Mouse (Mus musculus) lung, postnatal 14 days (tissue): ENCODE results near the gene Slc35e4.
"Not testable (repeated sequence)": the region's sequence is repeated elsewhere in the genome, so short reads cannot be mapped to it uniquely, and the experiment has no call there.

Experiments used
- DNase-seq: peaks from one replicate; pipeline ENCODE4 v3.0.0; 2021

Slc35e4 gene

DNA sequence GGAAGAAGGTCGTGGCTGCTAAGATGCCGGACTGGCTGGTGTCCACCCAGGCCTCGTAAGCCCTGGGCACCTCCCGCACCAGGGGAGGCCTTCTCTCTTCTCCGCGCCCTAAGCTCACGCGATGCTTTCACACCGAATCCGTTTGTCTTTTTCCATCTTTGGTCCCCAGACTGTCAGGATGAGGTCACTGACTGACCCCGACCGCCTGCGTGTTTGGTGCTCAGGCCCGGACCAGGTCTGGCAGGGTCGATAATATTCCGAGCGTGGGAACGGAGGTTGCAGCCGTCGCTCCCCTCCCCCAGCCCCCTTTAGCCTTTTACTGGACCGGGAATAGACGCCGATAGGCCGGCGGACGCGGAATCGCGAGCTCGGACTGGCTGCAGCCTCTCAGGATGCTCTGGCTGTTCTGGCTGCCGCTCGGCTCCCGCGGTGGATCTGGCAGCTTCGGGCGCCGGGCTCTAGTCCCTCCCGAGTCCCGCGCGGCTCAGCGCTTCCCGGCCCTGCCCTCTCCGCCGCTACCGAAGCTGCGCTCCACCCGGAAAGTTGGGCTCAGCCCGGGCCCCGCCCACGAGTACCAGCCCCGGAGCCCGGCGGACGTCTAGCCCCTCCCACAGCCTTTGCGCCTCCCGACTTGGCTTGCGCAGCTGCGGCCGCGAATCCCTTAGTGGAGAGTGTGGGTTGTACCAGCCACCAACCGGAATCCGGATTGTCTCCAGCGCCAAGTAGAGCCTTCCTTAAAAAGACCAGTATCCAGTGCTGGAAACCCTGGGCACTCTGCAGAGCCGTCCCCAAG, 952 bp downstream of the Slc35e4 start:
- DNase-seq, result peak; percentile 95

GRCm38 (mm10) chr11:3912875-3913271, 1.6 kb downstream of the Slc35e4 start:
- peak; percentile 37 for DNase-seq

DNA sequence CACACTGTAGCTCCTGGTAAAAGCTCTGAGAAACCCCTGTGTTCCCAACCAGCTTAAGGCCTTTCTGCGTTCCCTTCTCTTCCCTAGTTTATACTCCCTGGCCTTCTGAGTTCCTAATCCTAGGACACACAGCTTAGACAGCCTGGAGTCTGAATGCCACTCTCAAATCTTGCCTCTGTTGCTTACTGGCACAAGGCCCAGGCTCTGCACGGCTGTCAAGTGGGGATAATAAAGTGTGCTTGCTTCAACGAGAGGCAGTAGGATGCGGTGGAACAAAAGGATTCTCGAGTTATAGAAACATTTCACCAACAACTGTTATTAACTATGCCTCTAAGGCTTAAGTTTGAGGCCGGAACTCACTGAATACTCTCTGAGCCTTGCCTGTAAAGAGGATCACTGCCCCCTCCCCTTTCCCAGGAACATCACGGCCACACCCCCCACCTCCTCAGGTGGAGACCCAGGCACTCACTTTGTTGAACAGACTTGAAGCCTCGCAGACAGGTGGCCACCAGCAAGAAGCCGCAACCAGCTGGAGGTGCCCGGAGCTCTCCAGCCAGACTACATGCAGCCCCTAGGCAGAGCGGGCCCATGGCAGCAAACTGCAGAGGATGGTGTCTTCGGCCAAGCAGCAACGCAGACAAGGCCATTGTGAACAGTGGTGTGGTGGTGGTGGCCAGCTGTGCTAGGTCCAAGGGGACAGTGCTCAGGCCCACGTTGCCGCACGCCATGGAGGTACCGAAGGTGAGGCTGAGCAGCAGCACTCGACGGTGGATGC, 2.2 kb downstream of the Slc35e4 start:
- peak; percentile 30 for DNase-seq

- not testable (repeated sequence) for DNase-seq
Observed at GRCm38 (mm10) chr11:3911440-3911839, 3.0 kb downstream of the Slc35e4 start.

- no peak for DNase-seq
Observed at GRCm38 (mm10) chr11:3910513-3911310, 3.8 kb downstream of the Slc35e4 start.

DNA sequence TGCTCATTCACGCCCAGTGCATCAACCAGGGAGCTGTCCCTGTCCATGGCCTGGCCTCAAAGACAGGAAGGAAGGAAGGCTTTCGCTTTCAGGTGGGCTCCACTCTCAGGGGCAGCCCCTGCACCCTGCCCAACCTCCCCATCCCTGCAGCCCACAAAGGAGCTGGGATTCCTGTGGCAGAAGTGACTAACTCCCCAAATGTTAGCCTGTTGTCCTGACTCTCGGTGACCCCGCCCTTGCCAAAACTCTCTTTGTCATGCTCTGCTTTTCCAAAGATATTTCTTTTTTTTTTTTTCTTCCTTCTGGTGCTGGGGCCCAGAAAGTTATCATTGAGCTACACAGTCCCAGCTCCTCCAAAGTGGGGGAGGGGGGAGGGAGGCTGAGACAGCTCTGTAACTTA, 5.2 kb downstream of the Slc35e4 start:
- DNase-seq, result no peak

- no peak for DNase-seq
Observed at GRCm38 (mm10) chr11:3905446-3905845, 9.0 kb downstream of the Slc35e4 start.

DNA sequence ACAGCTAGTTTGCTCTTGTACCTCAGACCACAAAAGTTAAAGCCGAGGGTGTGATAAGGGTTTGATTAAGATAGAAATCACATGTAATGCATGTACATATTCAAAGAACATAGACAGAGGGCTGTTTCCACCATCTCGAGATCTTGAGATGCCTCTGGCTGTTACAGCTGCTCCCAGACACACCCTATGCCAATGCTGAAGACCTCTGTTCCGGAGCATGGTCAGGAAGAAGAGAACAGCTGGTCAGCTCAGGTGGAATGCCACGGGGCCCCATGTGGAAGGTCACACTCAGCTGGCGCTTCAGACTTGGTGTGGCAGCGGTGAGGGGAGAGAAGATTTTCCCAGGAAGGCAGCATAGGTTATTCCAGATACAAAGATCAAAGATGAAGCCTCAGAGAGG, 9.8 kb downstream of the Slc35e4 start:
- no peak for DNase-seq

DNA sequence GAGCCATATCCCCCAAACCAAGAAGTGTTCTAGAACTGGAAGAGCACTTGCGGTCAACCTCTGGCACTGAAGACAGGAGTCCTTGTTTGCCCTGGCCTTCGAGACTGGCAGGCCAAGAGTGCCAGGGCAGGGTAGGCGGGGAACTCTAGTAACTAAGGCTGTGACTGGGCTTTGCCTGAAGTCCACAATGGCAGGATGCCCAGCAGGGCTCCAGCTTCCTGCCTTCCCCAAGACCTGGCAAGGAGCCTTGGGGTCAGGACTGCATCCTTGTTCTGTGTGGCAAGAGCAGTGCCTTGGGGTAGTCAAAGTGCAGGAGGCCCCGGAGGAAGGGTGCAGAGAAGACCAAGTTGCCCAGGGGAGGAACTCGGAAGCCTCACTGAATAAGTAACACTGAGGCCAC, 11.4 kb downstream of the Slc35e4 start:
- peak; percentile 87 for DNase-seq

GRCm38 (mm10) chr11:3902516-3902915, 11.9 kb downstream of the Slc35e4 start:
- no peak for DNase-seq

GRCm38 (mm10) chr11:3900296-3900695, 14.2 kb downstream of the Slc35e4 start:
- no peak for DNase-seq

DNA sequence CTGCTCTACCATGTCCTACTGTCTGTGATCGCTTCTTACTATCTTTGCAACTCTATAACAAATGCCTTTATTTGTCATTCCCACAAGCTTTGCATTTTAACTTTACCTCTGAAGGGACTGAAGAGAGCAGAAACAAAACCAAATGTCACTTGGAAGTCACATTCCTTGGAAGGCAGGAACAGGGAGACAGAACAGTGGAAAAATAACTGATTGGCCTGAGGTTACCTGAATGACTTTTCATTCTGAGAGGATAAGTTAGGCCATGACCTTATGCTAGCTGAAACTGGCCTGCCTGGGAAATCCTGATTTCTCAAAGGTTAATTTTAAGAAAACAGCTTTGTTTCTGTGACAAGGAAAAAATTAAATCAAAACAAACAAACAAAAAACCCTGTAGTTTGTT, 18.5 kb downstream of the Slc35e4 start:
- no peak for DNase-seq

DNA sequence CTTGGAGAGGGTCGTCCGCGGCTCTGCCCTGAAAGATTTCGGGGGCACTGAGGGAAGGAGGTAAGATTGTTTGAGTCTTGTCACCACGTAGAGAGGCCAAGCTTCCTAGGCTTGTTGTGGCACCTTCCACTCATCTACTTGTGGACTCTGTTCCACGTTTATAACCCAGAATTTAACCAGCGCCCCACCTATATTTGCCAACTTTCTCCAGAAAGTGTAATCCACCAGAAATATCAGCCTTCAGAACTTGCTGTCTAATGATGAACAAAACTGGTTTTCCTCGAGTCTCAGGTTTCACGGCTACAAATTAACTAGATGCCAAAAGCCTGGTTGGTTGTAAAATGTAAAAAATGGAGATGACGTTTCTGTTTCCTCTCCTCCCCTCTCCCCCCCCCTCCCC, 19.0 kb downstream of the Slc35e4 start:
- DNase-seq, result no peak

DNA sequence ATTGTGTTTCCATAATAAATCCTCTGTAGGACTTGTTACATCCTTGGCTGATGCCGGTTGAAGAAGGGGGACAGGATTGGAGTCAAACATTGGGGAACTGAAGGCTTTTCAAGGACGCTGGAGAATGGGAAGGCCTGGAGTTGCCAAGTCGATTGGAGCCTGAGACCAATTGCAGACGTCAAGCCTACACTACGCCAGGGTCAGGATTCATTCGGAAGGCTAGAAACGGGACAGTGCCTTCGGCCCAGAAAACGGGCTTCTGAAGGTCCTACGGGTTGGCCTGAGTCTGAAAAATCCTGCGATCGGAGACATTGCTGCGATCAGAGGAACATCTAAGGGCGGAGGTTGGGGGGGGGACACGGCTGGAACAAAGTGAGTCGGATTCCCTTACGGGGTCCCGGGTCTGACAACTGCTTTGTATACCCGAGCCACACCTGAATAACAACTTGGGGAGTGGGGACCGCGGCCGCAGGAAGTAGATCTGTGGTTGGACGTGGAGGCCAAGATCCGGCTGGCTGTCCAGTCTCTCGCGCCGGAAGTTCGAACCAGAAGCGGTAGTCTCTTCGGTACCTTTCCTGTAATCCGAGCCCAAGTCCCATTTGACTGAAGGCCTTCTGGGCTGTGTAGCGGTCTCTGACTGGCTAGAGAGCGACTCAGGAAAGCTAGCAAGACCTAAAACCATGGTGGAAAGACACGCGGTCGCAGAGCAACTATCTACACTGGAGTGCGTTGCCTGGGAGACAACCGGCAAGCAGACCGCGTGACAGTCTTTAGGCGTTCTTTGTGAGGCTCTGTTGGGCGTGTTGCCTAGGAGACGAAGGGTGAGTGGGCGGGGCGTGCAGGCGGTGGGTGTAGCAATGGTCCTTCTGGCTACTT, 19.8 kb downstream of the Slc35e4 start, which contains the start of the genes 4921536K21Rik and Dusp18:
Gene 4921536K21Rik (minus strand): TSS at position 693 of the 876 bp plus-strand sequence.
Gene Dusp18 (plus strand): TSS at position 835 of the 876 bp plus-strand sequence.
- peak; percentile 93 for DNase-seq

DNA sequence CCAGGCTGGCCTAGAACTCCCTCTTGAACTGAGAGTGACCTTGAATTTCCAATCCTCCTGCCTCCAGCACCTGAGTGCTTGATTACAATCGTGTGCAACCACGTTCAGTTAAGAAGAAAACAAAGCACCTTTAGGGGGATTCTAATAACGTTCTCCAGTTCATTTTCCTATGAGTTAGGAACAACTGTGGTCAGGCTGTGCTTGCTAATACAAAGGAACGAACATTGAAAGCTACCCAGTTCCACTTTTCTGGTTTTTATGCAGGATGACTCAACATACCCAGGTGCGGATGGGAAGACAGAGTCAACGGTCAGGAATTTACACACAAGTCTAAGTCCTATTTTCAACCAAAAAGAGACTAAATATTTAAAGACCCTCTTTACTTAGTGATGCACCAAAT, 20.5 kb downstream of the Slc35e4 start:
- no peak for DNase-seq

GRCm38 (mm10) chr11:3887331-3887730, 27.1 kb downstream of the Slc35e4 start:
- DNase-seq, result no peak

DNA sequence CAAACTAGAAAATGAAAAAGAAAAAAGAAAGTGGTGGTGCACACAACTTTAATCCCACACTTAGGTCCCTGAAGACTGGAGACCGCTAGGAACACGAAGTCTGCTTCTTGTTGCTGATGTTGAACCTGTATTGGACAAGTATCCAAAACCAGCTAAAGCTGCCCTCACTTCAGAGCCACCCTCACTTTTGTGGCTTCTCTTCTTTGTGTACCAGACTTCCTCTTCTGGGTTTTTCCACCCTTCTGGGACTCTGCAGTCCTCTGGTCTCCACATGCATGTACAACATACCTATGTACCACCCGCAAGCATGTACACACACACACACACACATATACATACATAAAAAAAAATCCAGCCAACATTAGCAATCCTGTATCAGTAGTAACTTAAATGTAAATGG, 30.8 kb downstream of the Slc35e4 start:
- DNase-seq, result no peak

DNA sequence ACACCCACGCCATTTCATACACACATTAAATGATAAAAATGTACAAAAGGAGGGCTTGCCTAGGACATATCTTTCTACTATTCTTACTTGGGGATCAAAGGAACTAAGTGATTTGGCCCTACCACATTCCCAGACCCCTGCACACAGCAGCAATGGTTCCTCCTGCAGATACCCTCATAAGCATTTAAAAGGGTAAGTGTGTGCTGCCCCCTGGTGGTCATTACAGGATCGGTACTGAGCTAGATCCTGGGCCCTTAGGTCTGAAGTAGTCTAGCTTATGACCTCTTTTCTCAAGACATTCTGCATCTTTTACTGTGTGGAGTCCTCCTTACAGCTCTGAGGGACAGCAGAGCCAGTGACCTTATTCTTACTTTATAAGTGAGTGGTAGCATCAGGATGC, 34.6 kb downstream of the Slc35e4 start:
- peak; percentile 86 for DNase-seq

DNA sequence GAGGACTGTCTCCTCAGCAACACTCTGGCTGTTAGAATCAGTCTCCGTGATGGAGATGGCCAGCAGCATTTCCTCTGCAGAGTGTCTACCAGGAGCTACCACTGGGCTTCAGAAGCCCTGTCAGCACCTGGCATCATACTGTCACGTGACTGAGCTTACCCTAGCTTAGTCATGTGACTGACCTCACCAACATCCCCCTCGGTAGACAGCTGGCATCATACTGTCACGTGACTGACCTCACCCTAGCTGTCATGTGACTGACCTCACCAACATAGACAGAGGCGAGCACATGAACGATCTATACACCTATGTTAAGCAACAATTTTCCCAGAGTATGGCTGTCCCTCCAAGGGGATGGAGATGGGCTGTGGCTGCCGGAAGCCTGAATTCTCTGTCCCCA, 35.8 kb downstream of the Slc35e4 start:
- no peak for DNase-seq

DNA sequence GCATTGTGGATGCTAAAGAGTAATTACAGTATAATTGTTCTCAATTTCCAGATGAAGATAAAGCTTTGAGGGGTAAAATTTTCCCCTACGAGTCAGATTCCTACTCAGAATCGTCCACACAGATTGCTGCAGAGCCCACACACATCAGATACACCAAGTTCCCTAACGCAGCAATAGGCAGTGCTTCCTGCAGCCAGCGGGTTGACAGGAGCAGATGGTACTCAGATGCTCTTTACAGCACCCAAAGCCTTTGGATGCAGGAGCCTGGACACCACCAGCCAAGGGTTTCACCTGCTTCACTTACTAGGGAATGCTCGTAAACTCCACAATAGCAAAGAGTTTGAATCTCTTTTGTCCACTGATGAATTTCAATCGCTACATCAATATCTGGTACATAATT, 38.0 kb downstream of the Slc35e4 start:
- no peak for DNase-seq

DNA sequence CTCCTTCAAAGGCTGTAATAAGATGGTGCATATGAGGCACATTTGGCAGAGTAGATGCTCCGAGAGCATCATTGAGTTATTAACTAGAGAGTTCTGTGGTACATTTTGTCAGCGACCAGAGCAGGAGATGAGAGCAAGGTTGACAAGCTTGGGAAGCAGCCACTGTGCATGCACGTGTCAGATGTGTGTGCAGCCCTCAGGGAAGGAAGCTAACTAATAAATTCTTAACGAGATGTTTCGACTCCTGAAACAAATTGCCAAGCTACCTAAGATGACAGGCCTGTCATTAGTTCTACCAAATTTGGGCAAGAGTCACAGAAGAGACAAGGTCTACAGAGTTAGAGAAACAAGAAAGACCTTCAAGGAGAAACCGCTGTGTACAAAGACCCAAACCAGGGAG, 50.1 kb downstream of the Slc35e4 start:
- no peak for DNase-seq

- peak; percentile 70 for DNase-seq
Observed at GRCm38 (mm10) chr11:3863454-3864112, 50.9 kb downstream of the Slc35e4 start, which contains the start of gene Osbp2. Gene Osbp2 (minus strand): TSS chr11:3863903.
